Mouse (Mus musculus) lung, embryonic 15.5 days (tissue): ENCODE measurements around the gene Adgb. TPM values are rescaled to one million over a fixed set of nuclear protein-coding genes. Genes with fewer than 3 reads are reported as not detected.
"Not testable (repeated sequence)": the region's sequence is repeated elsewhere in the genome, so short reads cannot be mapped to it uniquely, and the experiment has no call there.

Source experiments
- ATAC-seq: fragments of 200-750 bp; cut with Nextera tagmentation; 2 replicates; pipeline ENCODE4 v1.8.0; 2017; ENCODE audit warnings: moderate number of reproducible peaks, borderline replicate concordance; ENCODE audit not compliant: low FRiP score, low TSS enrichment; ENCODE audit errors: extremely low read depth
- H3K27ac ChIP-seq: fragments of 300-500 bp; sonication (generic); 2 replicates; pipeline ENCODE4 v1.5.1; 2015; ENCODE audit warnings: moderate library complexity, mild to moderate bottlenecking, inconsistent platforms
- H3K27me3 ChIP-seq: fragments of 300-500 bp; sonication (generic); 2 replicates; pipeline ENCODE4 v1.6.1; 2015; ENCODE audit warnings: inconsistent platforms
- H3K36me3 ChIP-seq: fragments of 300-500 bp; sonication (generic); 2 replicates; pipeline ENCODE4 v1.6.1; 2015; ENCODE audit warnings: inconsistent platforms
- H3K4me1 ChIP-seq: fragments of 300-500 bp; sonication (generic); 2 replicates; pipeline ENCODE4 v1.6.1; 2015; ENCODE audit warnings: inconsistent platforms
- H3K4me2 ChIP-seq: fragments of 300-500 bp; sonication (generic); 2 replicates; pipeline ENCODE4 v1.6.1; 2015; ENCODE audit warnings: inconsistent platforms, mild to moderate bottlenecking, moderate library complexity
- H3K4me3 ChIP-seq: fragments of 300-500 bp; sonication (generic); 2 replicates; pipeline ENCODE4 v1.5.1; 2015; ENCODE audit warnings: mild to moderate bottlenecking, inconsistent platforms
- H3K9ac ChIP-seq: fragments of 300-500 bp; sonication (generic); 2 replicates; pipeline ENCODE4 v1.6.1; 2015; ENCODE audit warnings: inconsistent platforms
- H3K9me3 ChIP-seq: fragments of 300-500 bp; sonication (generic); 2 replicates; pipeline ENCODE4 v1.6.1; 2016; ENCODE audit warnings: inconsistent platforms
- WGBS: fragments of 180-500 bp; shearing (Covaris S2); methylation state at CpG from one replicate; pipeline ENCODE4 v1.1.7; 2015; 5-methylcytosine and 5-hydroxymethylcytosine counted together
- polyA plus RNA-seq: library from polyadenylated mRNA; unstranded; fragments of >200 nt; fragmentation: Nextera tagmentation; extraction: Ambion mirVana; gene quantifications from 2 replicates; pipeline ENCODE4 v1.2.1, GENCODE M21; 2015

Gene Adgb
- polyA plus RNA-seq = 0.43 and 0.47 TPM in 2 replicates

DNA sequence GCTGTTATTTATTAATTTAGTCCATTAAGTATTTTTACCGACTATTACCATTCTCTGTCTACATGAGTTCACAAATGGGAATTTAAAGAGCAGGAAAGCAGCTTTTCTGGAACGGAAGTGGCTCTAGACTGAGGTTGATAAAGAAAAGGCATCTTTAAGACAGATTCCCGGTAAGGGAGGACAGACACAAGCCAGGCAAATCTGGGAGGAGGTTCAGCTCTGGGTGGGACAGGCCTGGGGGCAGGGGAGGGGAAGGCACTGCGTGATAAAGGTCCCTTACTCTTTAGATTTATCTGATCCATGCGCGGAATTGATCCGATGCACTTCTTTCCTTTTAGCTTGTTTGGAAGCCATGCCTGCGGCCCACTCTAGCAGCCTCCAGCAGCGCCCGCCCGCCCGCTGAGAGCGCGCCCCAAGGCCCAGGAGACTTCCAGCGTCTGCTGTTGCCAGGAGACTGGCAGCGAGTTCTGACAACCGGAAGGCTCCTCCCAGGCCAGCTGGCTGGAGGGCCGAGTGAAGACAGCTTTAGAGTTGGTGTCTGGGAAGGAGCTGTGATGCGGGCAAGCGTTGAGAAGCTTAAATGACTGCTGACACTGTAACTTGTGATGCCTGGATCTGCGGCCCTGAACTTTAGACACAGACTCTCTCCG lies at the start of gene Adgb:
Gene Adgb (minus strand): TSS at position 366 of the 650 bp plus-strand sequence.
- peak within 1 kb of the TSS; percentile 57 for H3K4me2 ChIP-seq
- no peaks in the 10 kb centered on the region for H3K27me3 ChIP-seq
- peak within 1 kb of the TSS; percentile 34; the same call in 1 of the 2 replicates for H3K9ac ChIP-seq
- no peaks in the 10 kb centered on the region for H3K36me3 ChIP-seq
- H3K9me3 ChIP-seq = no peaks in the 10 kb centered on the region
- peak; percentile 97 for ATAC-seq
- H3K27ac ChIP-seq = no peak within 1 kb of the TSS
- peaks cover 5% of the 10 kb centered on the region for H3K4me1 ChIP-seq
- H3K4me3 ChIP-seq = peak within 1 kb of the TSS; percentile 26
- WGBS = 6% methylated on average over 22 of the region's 22 CpGs

- Histone ChIP-seq H3K4me2 (no peak overlapping the region), H3K4me1 (no peaks in the 10 kb centered on the region), H3K27me3 (no peaks in the 10 kb centered on the region), H3K4me3 (no peak overlapping the region), H3K27ac (no peak overlapping the region), H3K9me3 (no peaks in the 10 kb centered on the region), H3K9ac (no peak overlapping the region), H3K36me3 (no peaks in the 10 kb centered on the region)
- 61% methylated on average over 1 of the region's 1 CpGs for WGBS
- no peak for ATAC-seq
These were observed 8.0 kb upstream of the Adgb start for GRCm38 (mm10) chr10:10480139-10480538.

DNA sequence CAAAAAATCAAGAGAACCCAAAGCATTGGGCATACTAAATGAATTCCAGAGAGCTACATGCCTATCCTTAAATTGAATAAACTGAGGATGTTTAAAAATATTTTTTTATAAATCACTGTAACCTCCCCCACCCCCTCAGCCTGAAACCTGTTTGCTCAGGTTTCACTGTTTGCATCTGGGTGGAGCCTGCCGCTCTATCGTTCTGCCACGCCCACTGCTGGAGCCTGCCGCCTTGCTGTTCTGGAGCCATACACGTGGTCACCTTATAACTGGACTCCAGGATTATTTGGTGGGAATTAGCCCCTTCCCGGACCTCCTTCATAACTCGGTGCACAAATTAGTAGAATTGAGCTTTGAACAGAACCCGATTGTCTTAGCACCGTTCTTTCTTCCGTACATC lies 5.3 kb upstream of the Adgb start:
- not testable (repeated sequence) for H3K27ac ChIP-seq, H3K9ac ChIP-seq, H3K4me1 ChIP-seq, H3K4me3 ChIP-seq, H3K4me2 ChIP-seq, H3K27me3 ChIP-seq, H3K36me3 ChIP-seq, H3K9me3 ChIP-seq, ATAC-seq
- 60% methylated on average over 10 of the region's 10 CpGs for WGBS

DNA sequence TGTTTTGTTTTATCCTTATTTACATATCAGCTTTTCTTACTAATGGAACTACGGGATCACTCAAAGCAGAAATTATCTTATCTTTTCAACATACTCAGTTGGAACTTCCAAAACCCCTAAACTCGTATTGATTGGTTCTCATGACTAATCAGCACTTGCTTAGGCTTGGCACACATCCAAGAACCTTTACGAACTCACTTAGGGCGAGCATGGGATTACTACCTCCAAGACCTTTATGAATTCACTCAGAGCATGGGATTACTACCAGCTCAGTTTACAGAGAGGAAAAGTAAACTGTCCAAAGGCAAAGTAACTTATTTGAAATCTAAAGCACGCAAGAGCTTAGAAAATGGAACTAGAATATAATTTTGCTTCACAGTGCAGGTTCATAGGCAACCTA lies 4.8 kb upstream of the Adgb start:
- Histone ChIP-seq H3K9ac (no peak overlapping the region), H3K27ac (no peak overlapping the region), H3K27me3 (no peaks in the 10 kb centered on the region), H3K4me3 (no peak overlapping the region), H3K4me2 (no peak overlapping the region), H3K9me3 (no peaks in the 10 kb centered on the region), H3K36me3 (no peaks in the 10 kb centered on the region), H3K4me1 (peaks cover 5% of the 10 kb centered on the region)
- 46% methylated on average over 5 of the region's 5 CpGs for WGBS
- no peak for ATAC-seq

DNA sequence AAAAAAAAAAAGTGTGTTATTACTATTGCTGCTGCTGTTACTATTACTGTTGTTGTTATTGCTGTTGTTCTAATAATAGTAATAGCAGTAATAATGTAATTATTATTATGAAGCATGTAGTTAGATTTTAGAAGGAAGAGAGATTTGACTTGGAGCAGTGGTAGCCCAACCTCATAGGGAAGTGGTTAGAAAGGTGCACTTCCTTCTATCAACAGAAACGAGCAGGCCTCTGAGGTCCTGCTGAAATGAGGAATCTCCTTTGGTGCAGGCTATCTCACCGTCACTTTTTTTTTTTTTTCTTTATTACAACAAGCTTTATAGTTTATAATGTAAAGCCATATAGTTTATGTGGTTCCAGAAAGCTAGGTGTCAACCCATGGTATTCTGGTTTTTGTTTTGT lies 4.4 kb upstream of the Adgb start:
- Histone ChIP-seq H3K4me3 (no peak overlapping the region), H3K4me2 (no peak overlapping the region), H3K27me3 (no peaks in the 10 kb centered on the region), H3K36me3 (no peaks in the 10 kb centered on the region), H3K27ac (no peak overlapping the region), H3K9me3 (no peaks in the 10 kb centered on the region), H3K9ac (no peak overlapping the region), H3K4me1 (peaks cover 5% of the 10 kb centered on the region)
- no peak for ATAC-seq
- WGBS = 60% methylated on average over 2 of the region's 2 CpGs

DNA sequence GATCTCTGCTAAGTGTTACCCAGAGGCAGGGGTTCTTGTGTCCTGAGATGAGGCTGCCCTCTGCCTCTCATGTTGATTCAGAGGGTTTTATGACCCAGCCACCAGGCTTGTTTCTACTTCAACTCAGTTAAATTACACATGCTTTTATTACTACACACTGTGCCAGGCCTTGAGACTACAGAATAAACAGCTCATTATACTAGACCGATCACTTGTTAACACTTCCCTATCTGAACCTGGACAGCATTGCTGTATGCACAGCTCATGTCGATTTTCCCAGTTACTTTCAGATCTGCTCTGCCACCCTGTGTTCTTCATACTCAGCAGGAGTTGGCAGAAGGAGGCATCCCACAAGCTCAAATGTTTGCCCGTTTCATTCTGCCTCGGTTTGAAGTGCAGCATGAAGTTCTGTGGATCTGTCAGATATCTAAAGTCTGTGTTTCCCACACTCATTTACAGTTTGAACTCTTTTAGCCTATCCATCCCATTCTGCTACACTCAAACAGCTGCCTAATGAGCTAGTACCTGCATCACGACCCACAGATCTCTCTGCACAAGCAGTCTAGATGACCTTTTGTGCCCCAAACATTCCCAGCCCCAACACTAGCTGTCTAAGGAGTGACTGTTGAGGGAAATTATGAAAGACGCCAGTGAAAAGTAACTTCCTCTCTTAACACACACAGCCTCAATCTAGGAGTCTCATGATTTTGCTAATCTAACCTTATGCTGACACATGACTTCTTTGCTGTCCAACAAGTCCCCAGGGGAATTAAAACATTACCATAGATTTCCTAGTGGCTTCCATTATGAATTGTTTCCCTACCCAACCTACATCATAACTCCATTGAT lies 3.2 kb downstream of the Adgb start:
- no peaks in the 10 kb centered on the region for H3K9me3 ChIP-seq
- WGBS = 35% methylated on average over 6 of the region's 6 CpGs
- peaks cover 5% of the 10 kb centered on the region for H3K4me1 ChIP-seq
- H3K4me2 ChIP-seq = no peak overlapping the region
- H3K4me3 ChIP-seq = no peak overlapping the region
- no peak overlapping the region for H3K27ac ChIP-seq
- no peaks in the 10 kb centered on the region for H3K36me3 ChIP-seq
- no peak overlapping the region for H3K9ac ChIP-seq
- H3K27me3 ChIP-seq = no peaks in the 10 kb centered on the region
- no peak for ATAC-seq

DNA sequence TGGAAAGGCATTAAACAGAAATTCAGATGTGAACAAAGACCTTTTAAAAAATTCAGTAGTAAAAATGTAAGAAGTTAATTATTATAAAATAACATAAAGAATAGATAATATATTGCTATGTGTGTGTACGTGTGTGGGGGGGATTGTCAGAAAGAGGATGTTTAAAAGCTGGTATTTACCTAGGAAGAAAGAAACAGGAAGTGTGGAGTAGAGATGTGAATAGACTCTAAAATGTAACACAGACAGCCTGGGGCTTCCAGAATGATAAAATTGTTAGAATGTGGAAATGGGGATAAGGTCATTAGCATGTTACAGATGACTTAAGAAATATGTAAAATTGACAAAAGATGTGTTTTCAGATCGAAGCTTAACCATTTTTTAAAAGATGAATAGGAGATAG lies 12.0 kb downstream of the Adgb start:
- Histone ChIP-seq H3K27ac (no peak overlapping the region), H3K4me2 (no peak overlapping the region), H3K9me3 (no peaks in the 10 kb centered on the region), H3K4me1 (no peaks in the 10 kb centered on the region), H3K4me3 (no peak overlapping the region), H3K27me3 (no peaks in the 10 kb centered on the region), H3K36me3 (no peaks in the 10 kb centered on the region), H3K9ac (no peak overlapping the region)
- WGBS = 49% methylated on average over 2 of the region's 2 CpGs
- no peak for ATAC-seq

DNA sequence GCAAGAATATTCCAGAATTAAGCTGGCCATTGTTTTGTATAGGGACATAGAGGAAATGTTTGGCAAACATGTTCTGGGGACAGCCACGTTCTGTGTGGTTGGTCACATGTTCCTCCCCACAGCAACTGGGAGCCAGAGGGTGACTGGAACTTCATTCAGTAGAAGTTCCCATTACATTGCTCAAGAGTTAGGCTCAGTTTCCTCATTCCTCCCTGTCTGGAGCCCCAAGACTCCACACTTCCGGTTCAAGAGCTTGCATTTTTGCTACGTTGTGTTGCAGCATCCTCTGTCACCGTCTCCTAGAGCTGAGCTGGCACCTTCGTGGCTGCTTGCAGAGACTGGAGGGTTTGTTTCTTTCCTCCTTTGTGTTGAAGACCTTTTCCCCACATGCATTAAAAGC lies 15.1 kb downstream of the Adgb start:
- no peaks in the 10 kb centered on the region for H3K27me3 ChIP-seq
- H3K36me3 ChIP-seq = no peaks in the 10 kb centered on the region
- no peak overlapping the region for H3K4me2 ChIP-seq
- no peaks in the 10 kb centered on the region for H3K4me1 ChIP-seq
- no peaks in the 10 kb centered on the region for H3K9me3 ChIP-seq
- no peak overlapping the region for H3K9ac ChIP-seq
- 72% methylated on average over 5 of the region's 5 CpGs for WGBS
- no peak for ATAC-seq
- H3K4me3 ChIP-seq = no peak overlapping the region
- no peak overlapping the region for H3K27ac ChIP-seq

GRCm38 (mm10) chr10:10449067-10449466 lies 23.1 kb downstream of the Adgb start:
- no peaks in the 10 kb centered on the region for H3K9me3 ChIP-seq
- ATAC-seq = no peak
- H3K27me3 ChIP-seq = no peaks in the 10 kb centered on the region
- H3K9ac ChIP-seq = no peak overlapping the region
- no peaks in the 10 kb centered on the region for H3K4me1 ChIP-seq
- no peak overlapping the region for H3K4me2 ChIP-seq
- no peak overlapping the region for H3K27ac ChIP-seq
- H3K36me3 ChIP-seq = no peaks in the 10 kb centered on the region
- WGBS = 74% methylated on average over 3 of the region's 3 CpGs
- H3K4me3 ChIP-seq = no peak overlapping the region

DNA sequence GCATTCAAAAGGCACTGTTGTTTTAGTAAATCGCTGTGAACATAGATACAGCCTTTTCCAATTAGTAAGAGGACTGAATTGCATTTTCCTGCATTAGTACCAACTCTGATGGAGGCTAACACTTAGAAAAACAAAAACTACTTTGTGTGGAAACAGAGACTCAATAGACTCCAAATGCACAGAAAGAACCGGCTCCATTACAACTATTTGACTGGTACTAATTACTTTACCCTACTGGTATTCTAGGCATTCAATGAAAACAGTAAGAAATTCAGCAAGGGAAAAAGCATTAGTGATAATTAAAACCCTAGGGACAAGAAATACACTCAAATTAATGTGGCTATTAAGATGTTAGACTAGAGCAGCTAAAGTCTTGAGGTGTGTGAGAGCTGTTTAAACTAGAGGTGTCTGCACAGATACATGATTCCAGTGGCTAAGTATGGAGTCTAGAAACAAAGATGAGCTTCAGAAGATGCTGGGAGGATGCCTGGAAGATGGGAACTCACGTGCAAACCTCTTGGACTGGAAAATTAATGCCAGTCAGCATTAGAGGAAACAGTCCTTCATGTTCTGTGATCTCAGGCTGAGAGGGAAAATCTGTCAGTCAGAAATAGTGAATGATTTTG lies 27.2 kb downstream of the Adgb start:
- no peak for ATAC-seq
- Histone ChIP-seq H3K4me2 (no peak overlapping the region), H3K9me3 (no peaks in the 10 kb centered on the region), H3K27ac (no peak overlapping the region), H3K4me3 (no peak overlapping the region), H3K9ac (no peak overlapping the region), H3K27me3 (no peaks in the 10 kb centered on the region), H3K4me1 (no peaks in the 10 kb centered on the region), H3K36me3 (no peaks in the 10 kb centered on the region)
- whole genome bisulfite sequencing = 67% methylated on average over 3 of the region's 3 CpGs

GRCm38 (mm10) chr10:10443558-10443957 lies 28.6 kb downstream of the Adgb start:
- Histone ChIP-seq H3K9me3 (no peaks in the 10 kb centered on the region), H3K36me3 (no peaks in the 10 kb centered on the region), H3K27me3 (no peaks in the 10 kb centered on the region), H3K9ac (no peak overlapping the region), H3K4me1 (no peaks in the 10 kb centered on the region), H3K27ac (no peak overlapping the region), H3K4me3 (no peak overlapping the region), H3K4me2 (no peak overlapping the region)
- no peak for ATAC-seq

GRCm38 (mm10) chr10:10435014-10435413 lies 37.1 kb downstream of the Adgb start:
- H3K4me3 ChIP-seq = no peak overlapping the region
- no peaks in the 10 kb centered on the region for H3K4me1 ChIP-seq
- H3K4me2 ChIP-seq = no peak overlapping the region
- no peak overlapping the region for H3K9ac ChIP-seq
- no peak for ATAC-seq
- no peaks in the 10 kb centered on the region for H3K36me3 ChIP-seq
- whole genome bisulfite sequencing = 83% methylated on average over 1 of the region's 1 CpGs
- H3K27ac ChIP-seq = no peak overlapping the region
- no peaks in the 10 kb centered on the region for H3K9me3 ChIP-seq
- H3K27me3 ChIP-seq = no peaks in the 10 kb centered on the region
